ENCODE assay signal across 8 mouse cellular contexts in genomic region chr6:51379074-51379473, GRCm38 (mm10). TPM values are rescaled to one million over a fixed set of nuclear protein-coding genes. Genes with fewer than 3 reads are reported as not detected.
DNase-seq lines count a peak whose midpoint lies in the region; ATAC-seq and TF ChIP-seq lines count a peak whose summit lies in the region.

No protein-coding gene starts in this region.

- peak overlapping the region; percentile 47 for H3K4me2 ChIP-seq in forebrain, embryonic 16.5 days (ENCODE audit: low read length)
- H3K4me2 ChIP-seq in liver, embryonic 14.5 days (ENCODE audit: low read depth), result peak overlapping the region; percentile 72

- DNase-seq in gastrocnemius, adult 2 months, result no peak
- no peak for DNase-seq in gastrocnemius, postnatal 4 days (ENCODE audit: low spot score in 2 of 2)
- no peak for DNase-seq in liver, embryonic 14.5 days (ENCODE audit: low read depth in 3 of 3, low spot score in 3 of 3)
- no peak for DNase-seq in frontal cortex, postnatal 36 days (ENCODE audit: low spot score in 2 of 2)
- DNase-seq in B cell, adult 2 months, result no peak
- no peak for DNase-seq in ovary, postnatal 14 days (ENCODE audit: low spot score)

- no peaks in the 10 kb centered on the region for H3K27me3 ChIP-seq in ES-Bruce4 (ENCODE audit: control insufficient read depth, insufficient read depth, low read length, poor library complexity, severe bottlenecking)
- no peaks in the 10 kb centered on the region for H3K27me3 ChIP-seq in forebrain, embryonic 16.5 days (replicated peaks; ENCODE audit: control insufficient read depth, insufficient read depth, low read length)
- no peaks in the 10 kb centered on the region for H3K27me3 ChIP-seq in liver, embryonic 14.5 days (ENCODE audit: control insufficient read depth, insufficient read depth, low read length)

- no peaks in the 10 kb centered on the region for H3K9me3 ChIP-seq in ES-Bruce4 (replicated peaks; ENCODE audit: control insufficient read depth, insufficient read depth, low read length, poor library complexity, severe bottlenecking)
- H3K9me3 ChIP-seq in forebrain, embryonic 16.5 days (ENCODE audit: control insufficient read depth, low read length), result no peaks in the 10 kb centered on the region
- H3K9me3 ChIP-seq in liver, embryonic 14.5 days (ENCODE audit: control insufficient read depth, low read length), result no peaks in the 10 kb centered on the region

- H3K9ac ChIP-seq in ES-Bruce4 (ENCODE audit: low read depth, poor library complexity, severe bottlenecking), result peak overlapping the region; percentile 29; the same call in 1 of the 2 replicates
- peak overlapping the region; percentile 61 for H3K9ac ChIP-seq in forebrain, embryonic 16.5 days (replicated peaks; ENCODE audit: low read depth, low read length)
- H3K9ac ChIP-seq in liver, embryonic 14.5 days (replicated peaks), result no peak overlapping the region

- TF ChIP-seq CTCF in gastrocnemius, adult 2 months (IDR thresholded peaks at IDR 0.05), result no peak
- no peak for TF ChIP-seq CTCF in ES-Bruce4 (IDR thresholded peaks at IDR 0.05; ENCODE audit: low read depth, low read length)
- TF ChIP-seq CTCF in liver, embryonic 14.5 days (IDR thresholded peaks at IDR 0.05; ENCODE audit: low read depth), result no peak

- no peak overlapping the region for H3K27ac ChIP-seq in gastrocnemius, adult 2 months
- no peak overlapping the region for H3K27ac ChIP-seq in ES-Bruce4 (ENCODE audit: insufficient read depth, low read length)
- H3K27ac ChIP-seq in forebrain, embryonic 16.5 days (ENCODE audit: low read length), result peak overlapping the region; percentile 97
- H3K27ac ChIP-seq in liver, embryonic 14.5 days, result no peak overlapping the region

- no peak for TF ChIP-seq POLR2A in ES-Bruce4 (IDR thresholded peaks at IDR 0.05; ENCODE audit: insufficient read depth, low read length)

- H3K36me3 ChIP-seq in ES-Bruce4 (ENCODE audit: control insufficient read depth, insufficient read depth, low read length, poor library complexity, severe bottlenecking), result no peaks in the 10 kb centered on the region
- H3K36me3 ChIP-seq in forebrain, embryonic 16.5 days (ENCODE audit: control insufficient read depth, insufficient read depth), result no peaks in the 10 kb centered on the region
- H3K36me3 ChIP-seq in liver, embryonic 14.5 days (replicated peaks; ENCODE audit: control insufficient read depth, insufficient read depth, low read depth), result no peaks in the 10 kb centered on the region

- intact Hi-C loops in gastrocnemius, adult 2 months (cut with DNase I), result no loop called here

- WGBS in forebrain, embryonic 16.5 days, result 3% methylated on average over 5 of the region's 5 CpGs
- 27% methylated on average over 5 of the region's 5 CpGs for WGBS in liver, embryonic 14.5 days (ENCODE audit: insufficient replicate concordance)

- H3K4me1 ChIP-seq in ES-Bruce4 (ENCODE audit: control insufficient read depth, insufficient read depth, low read length), result no peaks in the 10 kb centered on the region
- peaks cover 4% of the 10 kb centered on the region for H3K4me1 ChIP-seq in forebrain, embryonic 16.5 days (replicated peaks; ENCODE audit: control insufficient read depth, insufficient read depth, low read length)
- H3K4me1 ChIP-seq in liver, embryonic 14.5 days (replicated peaks; ENCODE audit: control insufficient read depth in 2 of 2, insufficient read depth in 2 of 2, low read length in 1 of 2), result peaks cover 0 to 6% of the 10 kb centered on the region in 2 experiments; a peak in 2 of 4 replicates

- no peak for ATAC-seq in forebrain, embryonic 16.5 days
- ATAC-seq in liver, embryonic 14.5 days (ENCODE audit: insufficient read depth), result no peak

- H3K4me3 ChIP-seq in gastrocnemius, adult 2 months, result peak overlapping the region; percentile 74
- H3K4me3 ChIP-seq in ES-Bruce4 (ENCODE audit: low read depth, low read length), result no peak overlapping the region
- peak overlapping the region; percentile 36 for H3K4me3 ChIP-seq in forebrain, embryonic 16.5 days (replicated peaks; ENCODE audit: low read length)
- H3K4me3 ChIP-seq in liver, embryonic 14.5 days (ENCODE audit: insufficient read depth in 1 of 2, low read depth in 2 of 2, low read length in 2 of 2), result peak overlapping the region in 1 of 2 experiments; percentile 45; a peak in 1 of 4 replicates

- TF ChIP-seq EP300 in ES-Bruce4 (IDR thresholded peaks at IDR 0.05; ENCODE audit: insufficient read depth, low read depth, low read length), result no peak
- TF ChIP-seq EP300 in liver, embryonic 14.5 days (IDR thresholded peaks at IDR 0.05; ENCODE audit: low read depth), result no peak

RNA-seq across cellular contexts. Expression of gene Nfe2l3, which starts 53.4 kb away (rescaled TPM):
- not detected for total RNA-seq in gastrocnemius, adult 2 months (2021)
- total RNA-seq in gastrocnemius, postnatal 4 days (2021), result under 1 TPM; 0.23 to 0.25 TPM
- polyA plus RNA-seq in ES-Bruce4 (2011; ENCODE audit: insufficient read depth, insufficient read length, low read depth, missing spikeins), result 5.4 and 6.0 TPM in 2 replicates
- 14.2 and 16.1 TPM in 2 replicates for polyA plus RNA-seq in forebrain, embryonic 16.5 days (2015; fragmentation: Nextera tagmentation; extraction: Ambion mirVana)
- 0.11 and 0.13 TPM in 2 replicates for polyA plus RNA-seq in liver, embryonic 14.5 days (2012; rRNA removed)
- polyA plus RNA-seq in liver, embryonic 14.5 days (2014; fragmentation: Nextera tagmentation; extraction: Ambion mirVana), result 0.10 and 0.20 TPM in 2 replicates
